In genomic region chr5:63839801-63840416, GRCm38 (mm10) we compare ENCODE assay signal across 15 mouse cellular contexts. TPM values are rescaled to one million over a fixed set of nuclear protein-coding genes. Genes with fewer than 3 reads are reported as not detected.
A peak's percentile ranks its signal among the peaks of the same experiment; 100 is the strongest.
DNase-seq lines count a peak whose midpoint lies in the region; ATAC-seq and TF ChIP-seq lines count a peak whose summit lies in the region.
"Had no signal": no experiment of that assay in that cellular context is flagged by ENCODE, and none has a peak within 500 bp of the region (broad histone marks: within the 10 kb centered on the region; RNA-seq: fewer than 3 reads in every experiment).

No protein-coding gene starts in this region.

- WGBS in kidney, embryonic 16.5 days: 45% methylated on average over 12 of the region's 12 CpGs
- 74% methylated on average over 12 of the region's 12 CpGs for WGBS in midbrain, embryonic 14.5 days
- 69% methylated on average over 12 of the region's 12 CpGs for WGBS in midbrain, embryonic 16.5 days
- WGBS in small intestine, adult 2 months: 64% methylated on average over 12 of the region's 12 CpGs

- TF ChIP-seq POLR2A in small intestine, adult 2 months (IDR thresholded peaks at IDR 0.05; ENCODE audit: low read depth, low read length): no peak

- no peak overlapping the region for H3K4me2 ChIP-seq in kidney, embryonic 16.5 days (replicated peaks; ENCODE audit: low read depth, low read length)
- no peak overlapping the region for H3K4me2 ChIP-seq in midbrain, embryonic 14.5 days (ENCODE audit: low read length)
- H3K4me2 ChIP-seq in midbrain, embryonic 16.5 days (ENCODE audit: low read length): no peak overlapping the region
- H3K4me2 ChIP-seq: embryonic facial prominence, embryonic 15.5 days; kidney, embryonic 15.5 days; liver, embryonic 13.5 days had no signal

- no peak for ATAC-seq in kidney, embryonic 16.5 days (ENCODE audit: low FRiP score, low TSS enrichment)
- ATAC-seq in midbrain, embryonic 14.5 days (ENCODE audit: low FRiP score, low TSS enrichment): no peak
- no peak for ATAC-seq in midbrain, embryonic 16.5 days
- ATAC-seq: intestine, postnatal 0 days had no signal

- H3K9me3 ChIP-seq in kidney, embryonic 16.5 days (ENCODE audit: low read length): peaks cover 2% of the 10 kb centered on the region
- no peaks in the 10 kb centered on the region for H3K9me3 ChIP-seq in midbrain, embryonic 14.5 days (ENCODE audit: control insufficient read depth, low read length)
- no peaks in the 10 kb centered on the region for H3K9me3 ChIP-seq in midbrain, embryonic 16.5 days (replicated peaks; ENCODE audit: control insufficient read depth, low read length, poor library complexity, severe bottlenecking)
- H3K9me3 ChIP-seq: embryonic facial prominence, embryonic 15.5 days; kidney, embryonic 15.5 days; liver, embryonic 13.5 days had no signal

- 0 out of 2 replicates have a peak, but pooled peaks cover 10% of the 10 kb centered on the region for H3K4me1 ChIP-seq in kidney, embryonic 16.5 days (ENCODE audit: insufficient read depth, low read length)
- no peaks in the 10 kb centered on the region for H3K4me1 ChIP-seq in midbrain, embryonic 14.5 days (ENCODE audit: control insufficient read depth, insufficient read depth, low read length)
- 0 out of 2 replicates have a peak, but pooled peaks cover 3% of the 10 kb centered on the region for H3K4me1 ChIP-seq in midbrain, embryonic 16.5 days (ENCODE audit: control insufficient read depth, insufficient read depth, low read length)
- H3K4me1 ChIP-seq in small intestine, adult 2 months (ENCODE audit: control insufficient read depth, insufficient read depth, insufficient read length, low read length): peaks cover 16% of the 10 kb centered on the region; the same call in 1 of the 2 replicates
- H3K4me1 ChIP-seq: embryonic facial prominence, embryonic 15.5 days had no signal

- no peak for DNase-seq in kidney, postnatal 14 days
- DNase-seq in midbrain, embryonic 14.5 days: peak; percentile 27
- DNase-seq in c-Kit-positive CD71-positive TER-119-positive erythroid progenitor cells, embryonic 14.5 days (ENCODE audit: low spot score): no peak
- DNase-seq in spleen, adult 12 weeks (ENCODE audit: low spot score): no peak
- DNase-seq: cerebellum, postnatal 10 days; liver, embryonic 13.5 days; right cerebral cortex, adult 18-20 months; thymus, adult 2 months had no signal

- no peak overlapping the region for H3K9ac ChIP-seq in kidney, embryonic 16.5 days (replicated peaks; ENCODE audit: low read length)
- H3K9ac ChIP-seq in midbrain, embryonic 14.5 days (replicated peaks; ENCODE audit: low read length): no peak overlapping the region
- H3K9ac ChIP-seq in midbrain, embryonic 16.5 days (ENCODE audit: low read depth, low read length): no peak overlapping the region
- H3K9ac ChIP-seq: embryonic facial prominence, embryonic 15.5 days; kidney, embryonic 15.5 days; liver, embryonic 13.5 days had no signal

- 0 out of 2 replicates have a peak overlapping the region, but pooled peaks have one; percentile 30 for H3K27ac ChIP-seq in kidney, embryonic 16.5 days (ENCODE audit: low read length)
- H3K27ac ChIP-seq in midbrain, embryonic 14.5 days (replicated peaks; ENCODE audit: low read depth, low read length): no peak overlapping the region
- H3K27ac ChIP-seq in midbrain, embryonic 16.5 days (ENCODE audit: low read length): no peak overlapping the region
- H3K27ac ChIP-seq in small intestine, adult 2 months (ENCODE audit: insufficient read depth, low read depth, low read length): peak overlapping the region; percentile 37; the same call in 1 of the 2 replicates
- H3K27ac ChIP-seq: embryonic facial prominence, embryonic 15.5 days; kidney, embryonic 15.5 days; liver, embryonic 13.5 days had no signal

- peaks cover 6% of the 10 kb centered on the region; the same call in 1 of the 2 replicates for H3K36me3 ChIP-seq in kidney, embryonic 16.5 days (ENCODE audit: insufficient read depth, low read length)
- no peaks in the 10 kb centered on the region for H3K36me3 ChIP-seq in midbrain, embryonic 14.5 days (ENCODE audit: control insufficient read depth, insufficient read depth, low read length)
- H3K36me3 ChIP-seq in midbrain, embryonic 16.5 days (ENCODE audit: control insufficient read depth, insufficient read depth, low read length): no peaks in the 10 kb centered on the region
- H3K36me3 ChIP-seq in small intestine, adult 2 months (ENCODE audit: control insufficient read depth, insufficient read depth, low read length): no peaks in the 10 kb centered on the region; the same call in 1 of the 2 replicates
- H3K36me3 ChIP-seq: embryonic facial prominence, embryonic 15.5 days; liver, embryonic 13.5 days had no signal

- no peaks in the 10 kb centered on the region for H3K27me3 ChIP-seq in kidney, embryonic 16.5 days (ENCODE audit: insufficient read depth, low read length)
- no peaks in the 10 kb centered on the region for H3K27me3 ChIP-seq in midbrain, embryonic 14.5 days (ENCODE audit: control insufficient read depth, insufficient read depth, low read length)
- no peaks in the 10 kb centered on the region for H3K27me3 ChIP-seq in midbrain, embryonic 16.5 days (ENCODE audit: control insufficient read depth, insufficient read depth, low read depth, low read length)
- H3K27me3 ChIP-seq in small intestine, adult 2 months (ENCODE audit: control insufficient read depth, insufficient read depth, low read length): no peaks in the 10 kb centered on the region
- H3K27me3 ChIP-seq: embryonic facial prominence, embryonic 15.5 days; kidney, embryonic 15.5 days; liver, embryonic 13.5 days; megakaryocyte, embryonic 14.5 days had no signal

- TF ChIP-seq CTCF in small intestine, adult 2 months (IDR thresholded peaks at IDR 0.05; ENCODE audit: extremely low read depth, insufficient read length, insufficient replicate concordance, low read depth, low read length): no peak

- no peak overlapping the region for H3K4me3 ChIP-seq in kidney, embryonic 16.5 days (ENCODE audit: low read length)
- H3K4me3 ChIP-seq in midbrain, embryonic 14.5 days (replicated peaks; ENCODE audit: low read depth, low read length): no peak overlapping the region
- H3K4me3 ChIP-seq in midbrain, embryonic 16.5 days (ENCODE audit: low read depth, low read length): no peak overlapping the region
- H3K4me3 ChIP-seq in small intestine, adult 2 months (ENCODE audit: low read depth, low read length): no peak overlapping the region
- H3K4me3 ChIP-seq: embryonic facial prominence, embryonic 15.5 days; kidney, embryonic 15.5 days; liver, embryonic 13.5 days; megakaryocyte, embryonic 14.5 days had no signal

RNA-seq across cellular contexts. Expression of gene 0610040J01Rik, which starts 27.7 kb away (rescaled TPM):
- polyA plus RNA-seq in kidney, embryonic 16.5 days (2015; fragmentation: Nextera tagmentation; extraction: Ambion mirVana): 63.1 and 66.3 TPM in 2 replicates
- polyA plus RNA-seq in midbrain, embryonic 14.5 days (2014; fragmentation: Nextera tagmentation; extraction: Ambion mirVana): 1.3 and 1.6 TPM in 2 replicates
- polyA plus RNA-seq in midbrain, embryonic 16.5 days (2015; fragmentation: Nextera tagmentation; extraction: Ambion mirVana): 3.2 and 3.6 TPM in 2 replicates
- 38.7 and 53.8 TPM in 2 replicates for polyA plus RNA-seq in small intestine, adult 2 months (2012; rRNA removed)

Comparison
In these comparisons a context has a peak if more than half of its experiments do, and no peak if none do; other contexts are left out.
1. H3K27ac ChIP-seq: peak in kidney, embryonic 16.5 days (single experiment) and small intestine, adult 2 months (single experiment); none in midbrain, embryonic 14.5 days (single experiment) and midbrain, embryonic 16.5 days (single experiment).